Mouse (Mus musculus) thymus, adult 2 months (tissue): ENCODE results near the gene Gm10972. TPM values are rescaled to one million over a fixed set of nuclear protein-coding genes. Genes with fewer than 3 reads are reported as not detected.
"Not testable (repeated sequence)": the region's sequence is repeated elsewhere in the genome, so short reads cannot be mapped to it uniquely, and the experiment has no call there.

ENCODE experiments used
- DNase-seq: peaks from one replicate; pipeline ENCODE4 v3.0.0; 2021
- H3K27ac ChIP-seq: fragments of 200-500 bp; 2 replicates; pipeline ENCODE4 v1.5.1; 2012; ENCODE audit warnings: low read length, control low read depth; ENCODE audit not compliant: control insufficient read depth, insufficient read depth
- H3K27me3 ChIP-seq: fragments of 200-500 bp; 2 replicates; pipeline ENCODE4 v1.6.1; 2012; ENCODE audit warnings: mild to moderate bottlenecking, low read length, moderate library complexity, mixed read lengths; ENCODE audit not compliant: control insufficient read depth, insufficient read depth
- H3K36me3 ChIP-seq: fragments of 200-500 bp; 2 replicates; pipeline ENCODE4 v1.6.1; 2012; ENCODE audit warnings: mild to moderate bottlenecking, low read length, moderate library complexity; ENCODE audit not compliant: control insufficient read depth, insufficient read depth
- H3K4me1 ChIP-seq: fragments of 200-500 bp; replicated peaks from 2 replicates; pipeline ENCODE4 v1.6.1; 2012; ENCODE audit warnings: low read length; ENCODE audit not compliant: control insufficient read depth, insufficient read depth
- H3K4me3 ChIP-seq: fragments of 200-500 bp; 2 replicates; pipeline ENCODE4 v1.5.1; 2012; ENCODE audit warnings: mild to moderate bottlenecking, low read length, control low read depth, moderate library complexity; ENCODE audit not compliant: control insufficient read depth, insufficient read depth
- CTCF ChIP-seq: fragments of 200-500 bp; IDR thresholded peaks from 2 replicates; pipeline ENCODE4 v1.5.1; 2012; ENCODE audit warnings: mild to moderate bottlenecking, control low read depth, low read length, moderate library complexity, borderline replicate concordance; ENCODE audit not compliant: control insufficient read depth, poor library complexity, insufficient read depth; ENCODE audit errors: extremely low read depth
- POLR2A ChIP-seq: fragments of 200-500 bp; IDR thresholded peaks from 2 replicates; pipeline ENCODE4 v1.6.1; 2012; ENCODE audit warnings: mild to moderate bottlenecking, low read length, control low read depth, moderate library complexity; ENCODE audit not compliant: control insufficient read depth, poor library complexity, insufficient read depth; ENCODE audit errors: extremely low read depth
- WGBS: fragments of 180-500 bp; shearing (Covaris S2); methylation state at CpG from one replicate; pipeline ENCODE4 v1.1.7; 2018; 5-methylcytosine and 5-hydroxymethylcytosine counted together
- polyA plus RNA-seq: library from polyadenylated mRNA; depleted of rRNA; stranded (reverse); fragments of >200 nt; gene quantifications from 2 replicates; pipeline ENCODE4 v1.2.3, GENCODE M21; 2012; rRNA removed

Gene Gm10972
- polyA plus RNA-seq, 1 experiment, result not detected

- not testable (repeated sequence) for H3K27me3 ChIP-seq, H3K36me3 ChIP-seq, H3K4me3 ChIP-seq, H3K27ac ChIP-seq, H3K4me1 ChIP-seq, DNase-seq
- 95% methylated on average over 1 of the region's 1 CpGs for WGBS
Observed at GRCm38 (mm10) chr3:94689195-94689594, 46.3 kb downstream of the Gm10972 start.

GRCm38 (mm10) chr3:94690162-94690561, 47.2 kb downstream of the Gm10972 start:
- H3K27me3 ChIP-seq, H3K4me1 ChIP-seq, H3K36me3 ChIP-seq, H3K27ac ChIP-seq, H3K4me3 ChIP-seq, DNase-seq: not testable (repeated sequence)
- 91% methylated on average over 6 of the region's 6 CpGs for WGBS

- Histone ChIP-seq H3K4me3 (no peak overlapping the region), H3K27ac (no peak overlapping the region), H3K36me3 (no peaks in the 10 kb centered on the region), H3K4me1 (no peaks in the 10 kb centered on the region), H3K27me3 (no peaks in the 10 kb centered on the region)
- TF ChIP-seq POLR2A (no peak), CTCF (no peak)
- DNase-seq, result no peak
Observed at GRCm38 (mm10) chr3:94690616-94691247, 47.8 kb downstream of the Gm10972 start.

- 96% methylated on average over 4 of the region's 4 CpGs for WGBS
- H3K36me3 ChIP-seq, H3K4me3 ChIP-seq, DNase-seq, H3K4me1 ChIP-seq, H3K27me3 ChIP-seq, H3K27ac ChIP-seq: not testable (repeated sequence)
Observed at GRCm38 (mm10) chr3:94691694-94692093, 48.8 kb downstream of the Gm10972 start.

Other genes starting within 250 kb of the Gm10972 start
- 6.0 and 6.1 TPM in 2 replicates for gene Lingo4, start 244.6 kb upstream of the Gm10972 start, polyA plus RNA-seq
- 2.6 and 4.1 TPM in 2 replicates for gene Tdrkh, start 229.8 kb upstream of the Gm10972 start, polyA plus RNA-seq
- 46.4 and 47.5 TPM in 2 replicates for gene Mrpl9, start 199.8 kb upstream of the Gm10972 start, polyA plus RNA-seq
- 0.43 and 0.71 TPM in 2 replicates for gene Oaz3, start 199.2 kb upstream of the Gm10972 start, polyA plus RNA-seq
- 3.0 and 3.3 TPM in 2 replicates for gene Celf3, start 164.8 kb upstream of the Gm10972 start, polyA plus RNA-seq
- gene Riiad1, start 162.8 kb upstream of the Gm10972 start, polyA plus RNA-seq, result 0.50 TPM in 1 of 2 replicates, not detected in the other
- gene Snx27, start 60.4 kb upstream of the Gm10972 start, polyA plus RNA-seq, result 13.9 and 15.5 TPM in 2 replicates
- gene Tuft1, start 15.8 kb downstream of the Gm10972 start, polyA plus RNA-seq, result 6.4 and 10.1 TPM in 2 replicates
- 0.40 and 1.1 TPM in 2 replicates for gene Selenbp2, start 50.4 kb downstream of the Gm10972 start, polyA plus RNA-seq
- gene Cgn, start 143.4 kb downstream of the Gm10972 start, polyA plus RNA-seq, result 1.0 and 1.5 TPM in 2 replicates
- gene Pogz, start 194.5 kb downstream of the Gm10972 start, polyA plus RNA-seq, result 69.6 and 73.6 TPM in 2 replicates
- 314 and 384 TPM in 2 replicates for gene Psmb4, start 243.8 kb downstream of the Gm10972 start, polyA plus RNA-seq